Mouse (Mus musculus) spleen, postnatal 36 days (tissue): ENCODE data around the gene Sypl2.
A peak's percentile ranks its signal among the peaks of the same experiment; 100 is the strongest.
"Not testable (repeated sequence)": the region's sequence is repeated elsewhere in the genome, so short reads cannot be mapped to it uniquely, and the experiment has no call there.

Experiments used
- DNase-seq, 2 experiments: peaks; one replicate each; pipeline ENCODE4 v3.0.0; 2022; ENCODE audit warnings: low spot score in 2 of 2, mixed read lengths in 1 of 2

Sypl2 gene

DNA sequence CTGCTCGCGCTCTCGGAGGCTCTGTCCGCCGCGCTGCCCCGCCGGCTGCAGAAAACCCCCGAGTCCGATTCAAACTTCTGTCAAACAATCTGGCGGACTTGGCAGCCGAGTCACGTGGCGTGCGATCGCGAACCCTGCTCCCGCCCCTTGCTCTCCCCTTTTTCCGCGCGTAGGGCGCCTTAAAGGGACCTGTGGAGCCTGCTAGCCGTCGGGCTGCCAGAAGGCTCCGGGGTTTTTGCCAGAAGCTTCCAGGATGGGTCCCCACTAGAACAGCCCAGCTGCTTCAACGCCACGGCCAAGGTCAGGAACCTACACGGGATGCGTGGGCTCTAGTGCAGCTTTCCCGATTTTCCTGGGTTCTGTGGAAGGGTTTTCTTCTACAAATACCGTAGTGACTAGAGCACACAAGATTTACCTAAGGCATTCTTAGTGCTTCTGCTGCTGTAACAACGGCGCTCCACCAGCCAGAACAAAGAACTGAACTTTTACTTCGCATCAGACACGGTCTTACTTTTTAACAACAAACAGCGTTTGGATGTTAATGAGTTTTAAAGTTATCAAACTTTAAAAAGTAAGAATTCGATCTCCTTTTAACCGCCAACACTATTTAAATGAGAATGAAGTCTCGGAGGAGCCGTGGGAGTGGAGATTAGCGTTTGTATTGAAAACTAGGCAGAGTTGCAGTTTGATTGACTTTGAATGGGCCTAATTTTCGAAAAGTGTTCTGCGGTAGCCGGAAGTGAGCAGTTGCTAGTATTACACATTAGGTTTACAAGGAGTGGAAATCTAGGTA lies at the start of gene Sypl2:
Sypl2 (minus strand) TSS at position 91 of the 793 bp plus-strand sequence.
- DNase-seq: no peak

DNA sequence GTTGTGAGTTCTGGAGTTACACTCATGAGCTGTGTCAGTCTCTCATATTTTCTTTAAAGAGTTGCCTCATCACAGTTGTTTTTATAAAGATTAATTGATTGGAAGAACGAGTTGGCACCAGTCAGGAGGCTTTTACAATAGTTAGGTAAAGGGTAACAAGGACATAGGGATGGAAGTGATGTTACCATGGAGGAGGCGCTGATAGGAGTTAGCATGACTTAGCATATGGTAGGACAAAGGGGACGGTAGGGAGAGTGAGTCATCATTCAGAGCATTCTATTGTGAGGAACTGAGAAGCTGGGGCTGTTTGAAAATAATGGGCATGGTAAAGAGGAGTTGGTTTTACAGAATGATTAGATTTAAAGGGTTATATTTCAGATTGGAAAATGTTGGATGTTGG lies 32.9 kb upstream of the Sypl2 start:
- no peak for DNase-seq

DNA sequence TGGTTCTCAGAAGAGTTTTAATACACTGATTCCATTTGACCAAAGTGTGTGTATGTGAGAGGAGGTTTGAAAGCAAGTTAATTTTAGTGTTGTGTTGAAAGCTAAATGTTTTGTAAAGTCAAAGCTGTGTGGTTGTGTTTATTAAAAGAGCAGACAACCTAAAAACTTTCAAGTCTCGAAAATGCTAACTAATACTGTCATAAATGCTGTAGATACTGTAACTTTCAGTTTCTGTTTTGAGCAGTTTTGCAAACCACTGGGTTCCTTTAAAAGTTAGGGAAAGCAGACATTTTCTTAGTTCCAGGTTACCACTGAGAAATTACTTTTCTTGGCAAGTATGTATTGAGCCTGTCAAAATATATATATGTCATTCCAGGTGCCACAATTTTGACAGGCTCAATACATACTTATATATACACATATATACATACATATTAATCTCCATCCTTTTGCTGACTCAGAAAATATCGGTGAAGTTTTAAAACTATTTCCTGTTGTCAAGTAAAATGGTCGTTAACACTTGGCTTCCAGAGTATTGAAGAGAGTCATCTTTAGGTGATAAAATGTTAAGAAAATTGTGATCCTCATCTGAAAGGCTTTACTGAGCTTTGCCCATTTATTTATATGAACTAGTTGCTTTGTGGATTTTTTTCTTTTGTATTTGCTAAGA lies 31.5 kb upstream of the Sypl2 start:
- no peak for DNase-seq

DNA sequence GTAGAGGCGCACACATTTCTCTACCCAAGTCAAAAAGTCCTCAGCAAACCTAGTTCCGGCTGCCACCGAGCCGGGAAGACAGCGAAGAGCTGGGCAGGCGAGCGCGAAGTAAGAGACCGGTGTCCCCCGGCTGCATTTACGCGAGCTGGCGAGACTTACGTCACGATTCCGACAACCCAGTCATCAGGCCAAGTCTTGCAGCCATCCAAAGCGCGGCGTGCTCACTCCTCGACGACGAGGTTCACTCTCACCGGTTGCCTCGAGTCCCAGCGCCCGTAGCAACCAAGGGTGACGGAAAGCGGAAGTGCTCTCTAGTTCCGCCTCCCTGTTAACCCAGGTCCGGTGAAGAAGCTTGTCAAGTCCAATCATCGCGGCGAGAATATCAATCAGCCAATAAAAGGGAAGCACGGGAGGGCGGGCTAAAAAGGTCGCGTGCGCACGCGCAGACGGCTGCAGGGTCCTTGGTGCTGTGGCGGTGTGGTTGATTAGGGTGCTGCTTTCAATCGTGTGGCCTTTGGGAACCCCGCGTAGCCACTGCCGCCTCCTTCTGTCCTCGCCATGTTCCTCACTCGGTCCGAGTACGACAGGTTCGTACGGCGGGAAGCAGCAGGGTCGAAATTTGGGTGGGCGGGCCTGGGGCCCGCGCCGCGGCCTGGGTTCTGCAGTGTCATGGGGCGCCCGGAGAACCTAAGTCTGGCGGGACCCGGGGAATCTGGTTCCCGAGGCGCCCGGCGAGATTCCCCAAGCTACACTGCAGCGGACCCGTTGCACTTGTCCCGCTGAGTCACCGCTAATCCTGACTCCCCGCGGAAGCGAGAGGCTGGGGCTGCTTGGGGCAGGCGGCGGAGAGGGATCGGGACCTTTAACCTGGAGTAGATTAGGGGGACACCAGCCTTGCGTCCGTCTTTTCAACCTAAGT lies 30.5 kb upstream of the Sypl2 start, which contains the start of gene Psma5:
Psma5 (plus strand) TSS at position 208 of the 919 bp plus-strand sequence.
- DNase-seq: peak; percentile 95 to 96

DNA sequence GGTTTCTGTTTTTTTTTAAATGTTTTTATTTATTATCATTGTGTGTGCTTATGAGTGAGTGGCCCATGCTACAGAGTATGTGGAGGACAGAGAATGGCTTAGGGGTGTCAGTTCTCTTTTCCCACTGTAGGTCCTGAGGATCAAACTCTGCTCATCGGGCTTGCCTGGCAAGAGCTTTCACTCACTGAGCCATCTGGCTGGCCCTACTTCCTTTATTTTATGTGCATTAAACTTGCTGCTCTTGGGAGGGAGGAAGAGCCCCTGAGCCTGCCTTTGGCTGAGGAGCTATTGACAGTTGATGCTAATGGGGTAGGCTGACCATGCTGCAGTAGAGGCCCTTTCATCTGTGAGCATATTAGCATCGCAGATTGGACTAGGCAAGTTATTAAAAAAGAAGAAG lies 20.4 kb upstream of the Sypl2 start:
- DNase-seq: no peak

- no peak for DNase-seq
These were observed 14.9 kb upstream of the Sypl2 start for GRCm38 (mm10) chr3:108241243-108241839.

GRCm38 (mm10) chr3:108237474-108238102 lies 11.1 kb upstream of the Sypl2 start:
- not testable (repeated sequence) for DNase-seq

GRCm38 (mm10) chr3:108231646-108232045 lies 5.2 kb upstream of the Sypl2 start:
- DNase-seq: no peak

GRCm38 (mm10) chr3:108227521-108227920 lies 1.1 kb upstream of the Sypl2 start:
- DNase-seq: no peak

GRCm38 (mm10) chr3:108225711-108226557 lies 514 bp downstream of the Sypl2 start:
- DNase-seq: no peak

DNA sequence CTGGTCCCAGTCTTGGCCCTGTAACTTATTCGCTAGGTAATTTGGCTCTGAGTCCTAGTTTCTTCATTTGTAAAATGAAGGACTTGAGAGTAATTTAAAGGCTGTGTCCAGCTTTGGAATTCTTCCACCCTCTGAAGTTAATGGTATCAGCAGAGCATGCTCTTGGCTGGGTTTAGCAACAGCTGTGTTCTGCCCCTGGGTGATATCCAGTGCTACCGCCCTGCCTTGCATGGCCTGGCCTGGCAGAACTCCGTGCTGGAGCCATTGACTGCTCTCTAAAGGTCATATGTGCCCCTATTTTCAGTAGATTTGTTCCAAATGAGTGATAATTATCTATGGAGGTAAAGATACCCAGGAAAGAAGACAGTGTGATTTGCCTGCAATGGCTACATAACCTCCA lies 5.8 kb downstream of the Sypl2 start:
- no peak for DNase-seq

DNA sequence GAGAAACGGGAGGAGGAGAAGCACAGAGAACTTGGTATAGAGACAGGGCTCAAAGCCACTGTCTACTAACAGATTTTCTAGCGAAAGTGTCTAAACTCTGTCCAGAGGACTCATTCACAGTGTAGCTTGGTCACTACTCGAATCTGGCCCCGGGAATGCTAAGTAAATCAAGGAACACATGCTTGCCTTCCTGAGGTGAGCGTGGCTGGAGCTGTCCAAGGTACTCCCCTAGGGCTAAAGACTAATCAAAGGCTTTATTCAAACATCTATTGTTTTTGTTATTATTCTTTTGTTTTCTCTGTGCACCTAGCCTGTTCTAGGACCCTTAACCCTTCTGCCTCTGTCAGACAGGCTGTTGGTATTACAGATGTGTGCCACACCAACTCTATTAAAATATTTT lies 11.7 kb downstream of the Sypl2 start:
- no peak for DNase-seq

GRCm38 (mm10) chr3:108212406-108212805 lies 14.0 kb downstream of the Sypl2 start:
- no peak for DNase-seq

DNA sequence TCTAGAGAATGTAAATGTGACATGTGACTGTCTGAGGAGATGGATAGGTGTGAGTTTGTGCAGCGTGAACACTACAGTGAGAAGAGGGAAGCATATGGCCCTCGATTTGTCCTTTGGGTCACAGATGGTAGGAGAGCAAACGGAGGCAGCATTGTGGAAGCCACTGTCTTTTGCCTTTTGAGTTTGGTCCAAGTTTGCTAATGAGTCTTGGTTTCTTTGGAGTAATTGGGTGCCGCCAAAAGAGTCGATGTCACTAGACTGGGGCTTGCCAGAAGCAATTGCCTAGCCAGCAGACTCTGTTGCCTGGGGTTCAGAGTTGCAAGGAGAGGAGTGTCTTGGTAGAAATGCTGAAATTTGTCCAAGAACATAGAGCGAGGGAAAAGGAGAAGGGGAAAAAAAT lies 14.6 kb downstream of the Sypl2 start:
- no peak for DNase-seq

DNA sequence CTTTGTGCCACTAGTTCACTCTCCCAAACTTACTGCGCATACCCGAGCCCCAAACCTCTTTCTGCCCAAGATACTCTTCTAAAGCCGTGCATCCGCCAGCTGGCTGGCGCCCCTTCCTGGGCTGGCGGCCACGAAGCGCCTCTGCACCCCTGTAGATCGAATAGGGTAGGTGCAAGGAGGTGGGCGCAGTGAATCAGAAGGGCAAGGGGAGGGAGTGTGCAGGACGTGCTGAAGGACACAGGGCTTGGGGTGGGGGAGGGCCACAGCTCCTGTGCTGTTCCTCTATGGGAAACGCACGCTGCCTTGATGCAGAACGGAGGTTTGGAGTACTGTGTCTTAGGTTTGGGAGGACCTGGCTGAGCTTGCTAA lies 15.7 kb downstream of the Sypl2 start, which contains the start of gene Atxn7l2:
Atxn7l2 (minus strand) TSS at position 164 of the 369 bp plus-strand sequence.
- no peak for DNase-seq

GRCm38 (mm10) chr3:108209946-108210770 lies 16.3 kb downstream of the Sypl2 start:
- DNase-seq: peak; percentile 93 to 95

GRCm38 (mm10) chr3:108209536-108209935 lies 16.9 kb downstream of the Sypl2 start:
- no peak for DNase-seq

GRCm38 (mm10) chr3:108209001-108209400 lies 17.4 kb downstream of the Sypl2 start:
- no peak for DNase-seq

DNA sequence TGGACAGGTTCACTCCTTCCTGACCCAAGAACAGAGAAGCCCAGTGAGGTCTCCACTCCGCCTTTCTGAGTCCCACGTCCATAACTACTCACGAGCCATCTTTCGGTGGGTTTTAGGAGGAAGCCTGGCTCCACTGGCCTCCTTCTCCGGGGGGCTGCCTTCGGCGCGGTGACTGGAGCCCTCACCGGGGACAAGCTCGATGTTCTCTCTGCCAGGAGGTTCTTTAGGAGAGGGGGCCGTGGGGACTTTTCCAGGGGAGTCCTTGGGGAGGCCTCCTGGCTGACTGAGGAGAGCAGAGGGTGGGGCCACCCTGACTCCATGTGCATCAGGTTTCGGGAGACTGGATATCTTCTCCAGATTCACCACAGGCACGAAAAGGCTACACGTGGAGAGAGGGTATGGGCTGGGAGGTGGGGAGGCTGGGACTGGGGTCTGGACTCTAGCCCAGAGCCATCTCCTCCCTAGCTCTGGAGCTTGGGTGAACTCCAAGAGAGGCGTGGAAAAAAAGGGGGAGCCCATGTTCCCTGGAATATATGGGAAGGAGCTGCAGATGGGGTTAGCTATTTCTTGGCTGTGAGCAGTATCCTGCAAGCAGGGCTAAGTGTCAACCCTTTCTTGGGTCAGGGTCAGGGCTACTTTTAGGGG lies 19.6 kb downstream of the Sypl2 start:
- DNase-seq: no peak
